Mouse (Mus musculus) macrophage (primary cell): ENCODE results near the gene Nin. TPM values are rescaled to one million over a fixed set of nuclear protein-coding genes. Genes with fewer than 3 reads are reported as not detected.

Source experiments
- H3K27ac ChIP-seq: fragments of 350-480 bp; formaldehyde crosslinking; 2 replicates; pipeline ENCODE4 v1.9.0; 2021
- H3K36me3 ChIP-seq: fragments of 350-480 bp; formaldehyde crosslinking; 2 replicates; pipeline ENCODE4 v1.9.0; 2021; ENCODE audit errors: inconsistent target
- H3K4me3 ChIP-seq: fragments of 350-480 bp; formaldehyde crosslinking; 2 replicates; pipeline ENCODE4 v1.9.0; 2021; ENCODE audit errors: inconsistent target
- H3K79me2 ChIP-seq: fragments of 350-480 bp; formaldehyde crosslinking; 2 replicates; pipeline ENCODE4 v1.9.0; 2021; ENCODE audit errors: inconsistent target
- WGBS: methylation state at CpG from one replicate; pipeline ENCODE4 v1.1.7; 2026; ENCODE audit warnings: inconsistent platforms; ENCODE audit not compliant: missing documents; 5-methylcytosine and 5-hydroxymethylcytosine counted together
- polyA plus RNA-seq: library from polyadenylated mRNA; stranded (reverse); fragments of 250-400 nt; gene quantifications from 3 replicates; pipeline ENCODE4 v1.2.4, GENCODE M21; 2018; ENCODE audit warnings: inconsistent platforms

Nin gene
- polyA plus RNA-seq, 1 experiment from 2014 or later, result 14.3 TPM

DNA sequence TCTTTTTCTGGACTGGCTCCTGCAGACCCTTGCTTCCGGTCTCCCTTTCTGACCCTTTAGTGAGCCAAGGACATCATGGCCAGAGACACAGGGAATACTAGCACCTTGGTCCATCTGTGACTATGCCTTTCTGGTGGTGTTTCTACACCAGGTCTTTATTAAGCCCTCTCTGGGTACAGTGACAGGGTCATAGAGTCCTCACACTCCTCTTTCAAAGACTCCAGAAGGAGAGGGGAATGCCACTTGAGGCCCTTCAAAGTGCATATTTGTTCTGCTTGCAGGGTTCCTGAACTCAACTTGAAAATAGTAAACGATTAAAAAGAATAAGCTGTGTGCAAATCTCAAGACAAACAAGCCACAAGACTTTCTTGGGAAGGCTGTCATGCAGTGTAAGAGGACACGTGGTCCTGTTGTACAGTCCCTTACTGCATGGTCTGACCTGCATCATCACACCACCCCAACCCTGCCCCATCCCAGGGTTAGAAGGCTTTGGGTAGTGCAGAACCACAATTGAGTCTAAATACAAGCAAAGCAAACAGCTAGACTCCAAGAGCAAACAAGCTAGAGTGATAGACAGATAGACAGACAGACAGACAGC, 30.5 kb downstream of the Nin start:
- WGBS, result 93% methylated on average over 3 of the region's 3 CpGs
- no peak overlapping the region for H3K4me3 ChIP-seq
- no peak overlapping the region for H3K27ac ChIP-seq
- H3K36me3 ChIP-seq, result no peaks in the 10 kb centered on the region
- peaks cover 42% of the 10 kb centered on the region; the same call in 1 of the 2 replicates for H3K79me2 ChIP-seq

DNA sequence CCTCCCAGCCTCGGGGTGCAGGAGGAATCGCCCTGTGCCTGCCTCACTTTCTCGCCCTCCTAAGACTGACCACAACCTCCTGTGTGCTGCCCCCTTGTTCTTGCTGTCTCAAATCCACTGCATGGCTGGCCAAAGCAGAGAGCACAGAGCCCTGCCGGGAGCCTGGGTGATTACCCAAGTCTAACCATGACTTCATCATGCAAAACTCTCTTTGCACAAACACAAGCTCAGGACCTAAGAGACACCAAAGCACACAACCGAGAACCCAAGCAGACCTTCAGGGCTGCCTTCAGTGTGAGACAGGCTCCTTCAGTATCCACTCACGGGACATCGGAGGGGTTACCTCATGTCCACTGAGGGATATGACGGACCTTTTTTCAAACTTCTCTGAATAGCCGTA, 31.0 kb downstream of the Nin start:
- Histone ChIP-seq H3K4me3 (no peak overlapping the region), H3K36me3 (no peaks in the 10 kb centered on the region), H3K27ac (no peak overlapping the region), H3K79me2 (peaks cover 41% of the 10 kb centered on the region; the same call in 1 of the 2 replicates)
- WGBS, result 80% methylated on average over 9 of the region's 9 CpGs

DNA sequence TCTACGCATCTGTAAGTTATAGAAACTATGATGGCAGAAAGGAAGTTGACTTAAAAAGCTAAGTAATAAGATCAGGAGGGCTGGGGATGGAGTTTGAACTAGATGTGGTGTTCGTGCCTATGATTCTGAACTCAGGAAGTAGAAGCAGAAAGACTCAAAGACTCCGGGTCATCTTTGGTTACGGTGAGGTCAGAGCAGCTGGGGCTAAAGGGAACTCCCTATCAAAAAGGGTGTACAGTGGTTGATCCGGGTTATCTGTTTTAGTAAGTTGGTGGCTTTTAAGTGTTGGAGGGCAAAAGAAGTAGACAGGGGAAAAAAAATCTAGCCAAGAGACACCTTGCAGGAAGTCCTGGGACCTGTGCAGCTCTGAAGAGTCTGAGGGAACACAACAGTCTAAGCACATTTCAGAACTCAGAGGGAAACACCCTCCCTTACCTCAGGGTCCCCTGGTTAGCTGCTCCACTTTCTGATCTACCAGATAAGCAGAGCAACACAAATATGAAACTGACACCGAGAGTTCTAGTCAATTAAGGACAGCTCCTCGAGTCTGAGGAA, 35.0 kb downstream of the Nin start:
- WGBS, result 55% methylated on average over 6 of the region's 7 CpGs
- H3K36me3 ChIP-seq, result no peaks in the 10 kb centered on the region
- H3K27ac ChIP-seq, result no peak overlapping the region
- H3K79me2 ChIP-seq, result peaks cover 37% of the 10 kb centered on the region; the same call in 1 of the 2 replicates
- H3K4me3 ChIP-seq, result no peak overlapping the region

GRCm38 (mm10) chr12:70076493-70076892, 37.0 kb downstream of the Nin start:
- Histone ChIP-seq H3K27ac (no peak overlapping the region), H3K79me2 (peaks cover 17% of the 10 kb centered on the region; the same call in 1 of the 2 replicates), H3K4me3 (no peak overlapping the region), H3K36me3 (no peaks in the 10 kb centered on the region)
- WGBS, result 99% methylated on average over 5 of the region's 11 CpGs

GRCm38 (mm10) chr12:70075001-70075400, 38.5 kb downstream of the Nin start:
- peaks cover 3% of the 10 kb centered on the region; the same call in 1 of the 2 replicates for H3K79me2 ChIP-seq
- no peak overlapping the region for H3K27ac ChIP-seq
- no peaks in the 10 kb centered on the region for H3K36me3 ChIP-seq
- no peak overlapping the region for H3K4me3 ChIP-seq
- 17% methylated on average over 2 of the region's 2 CpGs for WGBS

DNA sequence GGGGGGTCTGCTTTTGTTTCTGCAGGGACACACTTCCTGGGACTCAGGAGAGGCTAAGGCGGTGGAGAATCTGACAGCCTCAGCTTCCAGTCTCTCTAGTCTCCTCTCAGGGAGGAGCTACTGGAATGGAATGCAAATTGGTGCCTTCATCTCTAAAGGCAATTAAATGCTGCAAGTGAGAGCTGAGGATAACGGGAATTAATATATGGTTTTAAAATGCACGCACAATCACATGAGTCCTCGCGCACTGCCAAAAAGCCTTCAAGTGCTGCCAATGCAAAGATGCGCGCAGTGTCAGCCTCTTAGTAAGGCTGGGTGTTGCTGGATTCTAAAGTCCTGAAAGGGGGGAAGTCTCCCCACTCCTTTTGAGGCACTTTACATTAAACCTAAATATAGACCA, 42.6 kb downstream of the Nin start:
- H3K27ac ChIP-seq, result no peak overlapping the region
- no peak overlapping the region for H3K4me3 ChIP-seq
- H3K79me2 ChIP-seq, result no peaks in the 10 kb centered on the region
- WGBS, result 96% methylated on average over 7 of the region's 7 CpGs
- no peaks in the 10 kb centered on the region for H3K36me3 ChIP-seq

GRCm38 (mm10) chr12:70070306-70070705, 43.2 kb downstream of the Nin start:
- no peak overlapping the region for H3K27ac ChIP-seq
- WGBS, result 88% methylated on average over 4 of the region's 4 CpGs
- no peak overlapping the region for H3K4me3 ChIP-seq
- H3K36me3 ChIP-seq, result no peaks in the 10 kb centered on the region
- H3K79me2 ChIP-seq, result no peaks in the 10 kb centered on the region

GRCm38 (mm10) chr12:70068647-70069257, 44.8 kb downstream of the Nin start:
- Histone ChIP-seq H3K36me3 (no peaks in the 10 kb centered on the region), H3K4me3 (no peak overlapping the region), H3K27ac (no peak overlapping the region), H3K79me2 (no peaks in the 10 kb centered on the region)
- 74% methylated on average over 6 of the region's 6 CpGs for WGBS

- no peaks in the 10 kb centered on the region for H3K36me3 ChIP-seq
- H3K79me2 ChIP-seq, result no peaks in the 10 kb centered on the region
- no peak overlapping the region for H3K4me3 ChIP-seq
- H3K27ac ChIP-seq, result no peak overlapping the region
- 96% methylated on average over 9 of the region's 9 CpGs for WGBS
Observed at GRCm38 (mm10) chr12:70067849-70068248, 45.7 kb downstream of the Nin start.

- H3K27ac ChIP-seq, result no peak overlapping the region
- 72% methylated on average over 2 of the region's 3 CpGs for WGBS
- peaks cover 20% of the 10 kb centered on the region for H3K36me3 ChIP-seq
- no peak overlapping the region for H3K4me3 ChIP-seq
- no peaks in the 10 kb centered on the region for H3K79me2 ChIP-seq
Observed at GRCm38 (mm10) chr12:70062114-70062513, 51.4 kb downstream of the Nin start.

GRCm38 (mm10) chr12:70058956-70059851, 54.3 kb downstream of the Nin start:
- Histone ChIP-seq H3K27ac (no peak overlapping the region), H3K4me3 (no peak overlapping the region), H3K79me2 (no peaks in the 10 kb centered on the region), H3K36me3 (peaks cover 49% of the 10 kb centered on the region)
- 92% methylated on average over 14 of the region's 14 CpGs for WGBS

- H3K36me3 ChIP-seq, result peaks cover 84% of the 10 kb centered on the region
- H3K79me2 ChIP-seq, result no peaks in the 10 kb centered on the region
- no peak overlapping the region for H3K4me3 ChIP-seq
- no peak overlapping the region for H3K27ac ChIP-seq
- WGBS, result 97% methylated on average over 7 of the region's 7 CpGs
Observed at GRCm38 (mm10) chr12:70050699-70051098, 62.8 kb downstream of the Nin start.

DNA sequence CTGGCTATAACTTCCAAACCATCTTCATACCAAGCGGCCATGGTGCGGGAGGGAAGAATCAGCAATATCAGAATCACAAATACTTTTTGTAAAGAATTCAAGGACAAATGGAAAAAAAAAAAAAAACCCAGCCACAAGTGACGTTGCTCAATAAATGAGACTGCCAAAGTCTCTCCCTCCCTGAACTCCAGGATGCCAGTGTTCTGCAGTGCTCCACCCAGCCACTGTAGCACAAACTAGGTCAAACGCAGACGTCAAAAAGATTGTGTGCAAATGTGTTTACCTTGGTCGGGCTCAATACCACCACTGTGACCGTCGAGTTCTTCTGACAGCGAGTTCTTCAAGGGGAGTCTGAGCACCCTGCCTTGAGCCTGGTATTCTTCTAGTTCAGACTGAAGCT, 64.8 kb downstream of the Nin start:
- peaks cover 83% of the 10 kb centered on the region for H3K36me3 ChIP-seq
- H3K27ac ChIP-seq, result no peak overlapping the region
- no peak overlapping the region for H3K4me3 ChIP-seq
- 88% methylated on average over 9 of the region's 9 CpGs for WGBS
- H3K79me2 ChIP-seq, result no peaks in the 10 kb centered on the region

DNA sequence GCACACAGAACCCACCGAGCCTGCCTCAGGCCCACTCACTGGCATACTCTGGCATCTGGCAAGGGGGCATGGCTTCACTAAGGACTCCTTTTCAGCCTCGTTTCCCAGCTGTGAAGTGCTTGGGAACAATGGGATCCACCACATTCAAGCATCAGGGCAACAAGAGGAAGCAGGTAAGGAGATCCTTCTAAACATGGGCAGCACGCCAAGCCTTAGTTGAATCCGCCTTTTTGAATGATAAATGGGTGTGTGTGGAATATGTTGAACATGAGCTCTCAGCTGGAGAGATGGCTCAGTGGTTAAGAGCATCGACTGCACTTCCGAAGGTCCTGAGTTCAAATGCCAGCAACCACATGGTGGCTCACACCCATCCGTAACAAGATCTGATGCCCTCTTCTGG, 66.2 kb downstream of the Nin start:
- WGBS, result 96% methylated on average over 6 of the region's 7 CpGs
- Histone ChIP-seq H3K36me3 (peaks cover 84% of the 10 kb centered on the region), H3K79me2 (no peaks in the 10 kb centered on the region), H3K27ac (no peak overlapping the region), H3K4me3 (no peak overlapping the region)

DNA sequence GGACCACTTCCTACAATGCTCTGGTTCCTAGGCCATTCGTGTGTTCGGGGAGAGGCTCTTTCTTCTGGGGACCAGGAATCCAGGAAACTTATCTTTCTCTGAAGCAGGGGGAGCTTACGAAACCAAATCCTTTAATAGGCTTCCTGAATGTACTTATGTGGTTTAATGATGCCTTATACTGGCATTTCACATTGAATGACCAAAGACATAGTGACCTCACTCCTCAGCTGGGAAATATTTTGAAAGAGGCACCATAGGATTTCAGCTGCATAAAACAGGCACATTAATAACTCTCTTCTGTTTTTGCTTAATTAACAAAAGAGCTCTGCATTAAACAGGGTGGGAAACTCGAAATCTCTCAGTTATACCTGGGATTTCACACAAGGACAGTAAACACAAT, 69.2 kb downstream of the Nin start:
- H3K27ac ChIP-seq, result no peak overlapping the region
- no peaks in the 10 kb centered on the region for H3K79me2 ChIP-seq
- 93% methylated on average over 4 of the region's 4 CpGs for WGBS
- peaks cover 73% of the 10 kb centered on the region for H3K36me3 ChIP-seq
- no peak overlapping the region for H3K4me3 ChIP-seq
